Mouse (Mus musculus) G1E (cell line): ENCODE measurements around the gene Sptbn4. TPM values are rescaled to one million over a fixed set of nuclear protein-coding genes. Genes with fewer than 3 reads are reported as not detected.

ENCODE experiments used
- ATAC-seq: 2 replicates; pipeline ENCODE4 v1.8.0; 2016; ENCODE audit warnings: mild to moderate bottlenecking; ENCODE audit not compliant: insufficient number of reproducible peaks, poor library complexity, low FRiP score, severe bottlenecking; ENCODE audit errors: extremely low read depth
- DNase-seq: peaks from one replicate; pipeline ENCODE4 v3.0.0; 2012; ENCODE audit warnings: low spot score
- H3K27me3 ChIP-seq: 2 replicates; pipeline ENCODE4 v1.6.1; 2012; ENCODE audit warnings: mild to moderate bottlenecking, low read length, inconsistent platforms; ENCODE audit not compliant: insufficient read depth
- H3K36me3 ChIP-seq: replicated peaks from 2 replicates; pipeline ENCODE3; 2012; ENCODE audit warnings: mild to moderate bottlenecking, inconsistent platforms
- H3K4me1 ChIP-seq: 2 replicates; pipeline ENCODE4 v1.6.1; 2012; ENCODE audit warnings: low read depth, low read length, inconsistent platforms, mixed read lengths; ENCODE audit not compliant: insufficient read depth
- H3K4me3 ChIP-seq: 2 replicates; pipeline ENCODE4 v1.5.1; 2012; ENCODE audit warnings: low read depth, mild to moderate bottlenecking, inconsistent platforms, low read length, moderate library complexity, mixed read lengths
- H3K9me3 ChIP-seq: replicated peaks from 2 replicates; pipeline ENCODE4 v1.6.1; 2012; ENCODE audit warnings: inconsistent platforms
- CTCF ChIP-seq: IDR thresholded peaks from 2 replicates; pipeline ENCODE4 v1.5.1; 2012; ENCODE audit warnings: low read depth, low read length, inconsistent platforms, mixed read lengths
- GATA1 ChIP-seq: IDR thresholded peaks from 2 replicates; pipeline ENCODE4 v1.6.1; 2012; ENCODE audit warnings: borderline replicate concordance, low read length, inconsistent platforms, mixed read lengths
- GATA2 ChIP-seq: IDR thresholded peaks from 2 replicates; pipeline ENCODE4 v1.6.1; 2012; ENCODE audit warnings: low read depth, low read length, inconsistent platforms, borderline replicate concordance
- POLR2AphosphoS5 ChIP-seq: IDR thresholded peaks from 2 replicates; pipeline ENCODE4 v1.6.1; 2012; ENCODE audit warnings: low read depth, low read length, inconsistent platforms; ENCODE audit not compliant: insufficient replicate concordance
- TAL1 ChIP-seq: conservative IDR thresholded peaks from 2 replicates; pipeline ENCODE4 v1.6.1; 2012; ENCODE audit warnings: low read depth, low read length, inconsistent platforms, mixed read lengths
- polyA plus RNA-seq: library from polyadenylated mRNA; stranded (reverse); fragments of >175 nt; gene quantifications from 2 replicates; pipeline ENCODE4 v1.2.3, GENCODE M21; 2012
- total RNA-seq, 2 experiments: library from RNA; stranded (forward) in 1 of 2; stranded (reverse) in 1 of 2; fragments of 200-1000 nt in 1 of 2; fragments of >200 nt in 1 of 2; fragmentation: Nextera tagmentation in 1 of 2; gene quantifications; 2 replicates each; pipeline ENCODE4 v1.2.3; 2014 to 2017

The Sptbn4 gene
- total and polyA plus RNA-seq, 3 experiments: 0.91 to 2.9 (median 1.2) TPM

DNA sequence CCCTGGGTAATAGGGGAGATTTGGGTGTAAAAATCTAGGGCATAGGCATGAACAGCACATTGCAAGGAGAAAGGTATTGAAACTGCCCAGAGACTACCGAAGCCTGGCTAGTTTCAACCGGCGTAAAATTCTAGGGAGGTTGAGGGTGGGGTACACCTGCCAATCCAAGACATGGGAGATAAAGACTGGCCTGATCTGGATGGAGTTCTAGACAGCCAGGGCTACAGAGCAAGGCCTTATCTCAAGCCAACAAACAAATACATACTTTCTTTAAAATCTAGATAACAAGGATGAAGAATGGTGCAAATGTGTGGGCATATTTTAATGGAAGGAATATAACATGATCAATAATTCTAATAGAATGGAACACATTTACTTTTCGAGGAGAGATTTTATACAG is 92.7 kb downstream of the Sptbn4 start:
- DNase-seq (no peak), ATAC-seq (no peak)
- Histone ChIP-seq H3K4me1 (peaks cover 59% of the 10 kb centered on the region), H3K9me3 (no peaks in the 10 kb centered on the region), H3K36me3 (peaks cover 40% of the 10 kb centered on the region), H3K27me3 (no peaks in the 10 kb centered on the region), H3K4me3 (peak overlapping the region; percentile 81)
- 0 out of 2 replicates have a peak, but pooled peaks have one; percentile 42 for TF ChIP-seq TAL1
- TF ChIP-seq GATA1: no peak

DNA sequence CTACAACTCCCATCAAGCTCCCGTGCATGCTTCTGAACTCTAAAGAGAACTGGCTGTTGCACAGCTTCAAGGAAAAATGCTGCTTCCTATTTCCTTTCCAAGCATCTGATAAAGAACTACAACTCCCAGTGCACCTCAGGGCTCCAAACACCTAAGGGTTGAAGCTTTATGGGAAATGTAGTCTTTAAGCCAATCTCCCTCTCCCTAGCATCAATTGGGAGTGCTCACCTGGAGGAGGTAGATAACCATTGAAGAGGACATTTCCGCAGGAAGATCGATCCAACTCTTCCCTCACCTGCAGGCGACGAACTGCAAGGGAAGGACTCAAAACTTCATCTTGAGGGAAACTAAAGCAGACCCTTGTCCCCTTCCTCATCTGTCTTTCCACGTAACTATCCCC is 93.3 kb downstream of the Sptbn4 start:
- Histone ChIP-seq H3K9me3 (no peaks in the 10 kb centered on the region), H3K4me1 (peaks cover 59% of the 10 kb centered on the region), H3K27me3 (no peaks in the 10 kb centered on the region), H3K36me3 (peaks cover 47% of the 10 kb centered on the region), H3K4me3 (peak overlapping the region; percentile 81; the same call in 1 of the 2 replicates)
- DNase-seq (peak; percentile 53), ATAC-seq (no peak)
- TF ChIP-seq TAL1 (no peak), GATA2 (no peak), CTCF (no peak), POLR2AphosphoS5 (no peak), GATA1 (no peak)

DNA sequence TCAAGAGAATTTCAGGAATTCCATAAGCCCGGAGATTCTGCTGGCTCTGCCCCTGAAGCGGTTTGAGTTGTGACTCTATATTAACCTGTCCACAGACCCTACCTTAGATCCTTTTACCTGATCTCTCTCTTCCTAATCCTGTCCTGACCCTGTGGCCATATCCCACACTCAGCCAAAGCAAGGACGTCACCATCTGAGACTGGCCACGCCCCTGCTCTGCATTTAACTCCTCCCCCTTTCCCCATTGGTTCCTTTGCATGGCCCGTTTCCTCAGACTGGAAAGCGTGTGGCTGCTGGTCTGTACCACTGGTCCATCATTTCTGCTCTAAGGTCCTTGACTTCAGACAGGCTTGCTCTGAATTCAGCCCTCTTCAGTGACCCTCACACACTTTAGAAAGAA is 102.0 kb downstream of the Sptbn4 start:
- H3K4me1 ChIP-seq: peaks cover 16% of the 10 kb centered on the region
- no peak overlapping the region for H3K4me3 ChIP-seq
- no peaks in the 10 kb centered on the region for H3K9me3 ChIP-seq
- TF ChIP-seq TAL1 (no peak), GATA2 (no peak), GATA1 (no peak), POLR2AphosphoS5 (no peak), CTCF (no peak)
- no peak for ATAC-seq
- no peaks in the 10 kb centered on the region for H3K27me3 ChIP-seq
- H3K36me3 ChIP-seq: peaks cover 93% of the 10 kb centered on the region
- no peak for DNase-seq

GRCm38 (mm10) chr7:27342595-27342994 is 104.9 kb downstream of the Sptbn4 start:
- peak; percentile 43; the same call in 1 of the 2 replicates for ATAC-seq

GRCm38 (mm10) chr7:27339519-27339918 is 108.0 kb downstream of the Sptbn4 start:
- H3K4me1 ChIP-seq: peaks cover 43% of the 10 kb centered on the region
- ATAC-seq: no peak
- peaks cover 44% of the 10 kb centered on the region for H3K27me3 ChIP-seq
- H3K36me3 ChIP-seq: peaks cover 35% of the 10 kb centered on the region
- no peaks in the 10 kb centered on the region for H3K9me3 ChIP-seq
- no peak overlapping the region for H3K4me3 ChIP-seq
- no peak for TF ChIP-seq GATA2
- TF ChIP-seq CTCF: no peak
- no peak for TF ChIP-seq TAL1
- TF ChIP-seq POLR2AphosphoS5: no peak
- TF ChIP-seq GATA1: no peak
- no peak for DNase-seq

More at GRCm38 (mm10) chr7:27342595-27342994, 104.9 kb downstream of the Sptbn4 start:
- DNase-seq: peak; percentile 63
- Histone ChIP-seq H3K9me3 (no peaks in the 10 kb centered on the region), H3K4me3 (no peak overlapping the region), H3K27me3 (peaks cover 17% of the 10 kb centered on the region), H3K4me1 (peaks cover 20% of the 10 kb centered on the region), H3K36me3 (peaks cover 66% of the 10 kb centered on the region)
- TF ChIP-seq CTCF (0 out of 2 replicates have a peak, but pooled peaks have one; percentile 19), TAL1 (no peak)

DNA sequence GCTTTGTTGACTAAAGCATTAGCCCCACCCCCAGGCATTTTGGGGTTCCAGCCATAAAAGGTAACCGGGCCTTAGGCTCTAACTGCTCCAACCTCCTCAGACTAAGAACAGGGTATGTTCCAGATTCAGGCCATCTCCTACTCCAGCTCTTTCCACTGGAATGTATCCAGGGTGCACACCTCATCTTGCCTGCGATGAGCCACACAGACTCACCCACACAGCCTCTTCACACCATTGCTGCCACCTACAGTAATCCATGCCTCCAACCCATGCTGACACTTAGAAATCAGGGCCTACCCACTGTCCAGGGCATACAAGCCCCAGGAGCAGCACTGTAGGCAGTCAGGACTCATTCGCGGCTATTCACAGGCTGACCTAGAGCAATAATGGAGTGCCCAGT is 108.4 kb downstream of the Sptbn4 start:
- TF ChIP-seq GATA2 (no peak), POLR2AphosphoS5 (no peak), GATA1 (no peak), CTCF (no peak)
- peaks cover 48% of the 10 kb centered on the region for H3K27me3 ChIP-seq

DNA sequence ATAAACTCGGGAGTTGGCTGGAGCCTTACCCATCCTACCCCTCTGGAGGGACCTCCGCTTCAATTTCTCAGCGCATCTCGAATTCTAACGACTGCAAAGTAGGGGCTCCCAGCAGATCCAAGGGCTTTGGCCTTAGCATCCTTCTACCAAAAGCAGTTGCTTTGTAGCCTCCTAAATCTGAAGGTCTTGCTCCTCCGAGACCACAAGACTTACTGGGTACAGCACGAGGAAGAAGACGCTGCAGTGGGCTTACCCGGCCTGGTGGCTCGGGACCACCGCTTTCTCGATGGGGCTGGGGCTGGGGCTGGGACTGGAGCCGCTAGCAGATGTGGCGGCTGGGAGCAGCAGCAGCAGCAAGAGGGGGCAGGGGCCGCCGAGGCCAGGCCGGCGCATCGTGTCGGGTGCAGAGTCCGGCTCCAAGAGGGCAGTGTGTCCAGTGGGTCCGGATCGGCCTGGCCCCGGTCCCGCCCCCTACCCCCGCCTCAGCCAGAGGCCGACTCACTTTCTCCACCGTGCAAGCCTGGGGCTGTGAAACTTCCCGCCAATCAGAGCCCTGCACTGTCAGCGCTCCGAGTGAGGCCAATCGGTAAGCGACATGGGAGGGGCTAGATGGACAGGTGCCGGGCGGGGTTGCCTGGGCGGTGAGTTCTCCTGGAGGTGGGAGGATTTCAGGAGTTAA is 110.2 kb downstream of the Sptbn4 start, which contains the start of gene Ltbp4:
Gene Ltbp4 (minus strand): TSS at position 518 of the 679 bp plus-strand sequence.
- peak within 1 kb of the TSS; percentile 69; the same call in 1 of the 2 replicates for H3K4me3 ChIP-seq
- peak; percentile 71 for DNase-seq

More for the DNA sequence above, 108.4 kb downstream of the Sptbn4 start:
- Histone ChIP-seq H3K4me3 (no peak overlapping the region), H3K4me1 (peaks cover 47% of the 10 kb centered on the region), H3K9me3 (no peaks in the 10 kb centered on the region), H3K36me3 (peaks cover 31% of the 10 kb centered on the region)
- no peak for DNase-seq
- ATAC-seq: no peak

More for the DNA sequence above, 110.2 kb downstream of the Sptbn4 start, which contains the start of gene Ltbp4:
- 0 out of 2 replicates have a peak, but pooled peaks have one; percentile 24 for ATAC-seq
- no peak for TF ChIP-seq TAL1
- no peak for TF ChIP-seq CTCF
- no peak for TF ChIP-seq POLR2AphosphoS5
- no peak for TF ChIP-seq GATA2
- H3K36me3 ChIP-seq: peaks cover 15% of the 10 kb centered on the region
- H3K4me1 ChIP-seq: peaks cover 56% of the 10 kb centered on the region
- no peaks in the 10 kb centered on the region for H3K9me3 ChIP-seq
- peaks cover 65% of the 10 kb centered on the region for H3K27me3 ChIP-seq
